Mouse (Mus musculus) thymus, adult 2 months (tissue): Measurements from ENCODE around the gene Zfp697. TPM values are rescaled to one million over a fixed set of nuclear protein-coding genes. Genes with fewer than 3 reads are reported as not detected.

Experiments
- DNase-seq: peaks from one replicate; pipeline ENCODE4 v3.0.0; 2021
- H3K27ac ChIP-seq: fragments of 200-500 bp; 2 replicates; pipeline ENCODE4 v1.5.1; 2012; ENCODE audit warnings: low read length, control low read depth; ENCODE audit not compliant: control insufficient read depth, insufficient read depth
- H3K27me3 ChIP-seq: fragments of 200-500 bp; 2 replicates; pipeline ENCODE4 v1.6.1; 2012; ENCODE audit warnings: mild to moderate bottlenecking, low read length, moderate library complexity, mixed read lengths; ENCODE audit not compliant: control insufficient read depth, insufficient read depth
- H3K36me3 ChIP-seq: fragments of 200-500 bp; 2 replicates; pipeline ENCODE4 v1.6.1; 2012; ENCODE audit warnings: mild to moderate bottlenecking, low read length, moderate library complexity; ENCODE audit not compliant: control insufficient read depth, insufficient read depth
- H3K4me1 ChIP-seq: fragments of 200-500 bp; replicated peaks from 2 replicates; pipeline ENCODE4 v1.6.1; 2012; ENCODE audit warnings: low read length; ENCODE audit not compliant: control insufficient read depth, insufficient read depth
- H3K4me3 ChIP-seq: fragments of 200-500 bp; 2 replicates; pipeline ENCODE4 v1.5.1; 2012; ENCODE audit warnings: mild to moderate bottlenecking, low read length, control low read depth, moderate library complexity; ENCODE audit not compliant: control insufficient read depth, insufficient read depth
- CTCF ChIP-seq: fragments of 200-500 bp; IDR thresholded peaks from 2 replicates; pipeline ENCODE4 v1.5.1; 2012; ENCODE audit warnings: mild to moderate bottlenecking, control low read depth, low read length, moderate library complexity, borderline replicate concordance; ENCODE audit not compliant: control insufficient read depth, poor library complexity, insufficient read depth; ENCODE audit errors: extremely low read depth
- POLR2A ChIP-seq: fragments of 200-500 bp; IDR thresholded peaks from 2 replicates; pipeline ENCODE4 v1.6.1; 2012; ENCODE audit warnings: mild to moderate bottlenecking, low read length, control low read depth, moderate library complexity; ENCODE audit not compliant: control insufficient read depth, poor library complexity, insufficient read depth; ENCODE audit errors: extremely low read depth
- WGBS: fragments of 180-500 bp; shearing (Covaris S2); methylation state at CpG from one replicate; pipeline ENCODE4 v1.1.7; 2018; 5-methylcytosine and 5-hydroxymethylcytosine counted together
- polyA plus RNA-seq: library from polyadenylated mRNA; depleted of rRNA; stranded (reverse); fragments of >200 nt; gene quantifications from 2 replicates; pipeline ENCODE4 v1.2.3, GENCODE M21; 2012

Gene Zfp697
- polyA plus RNA-seq, 1 experiment = 0.96 TPM

DNA sequence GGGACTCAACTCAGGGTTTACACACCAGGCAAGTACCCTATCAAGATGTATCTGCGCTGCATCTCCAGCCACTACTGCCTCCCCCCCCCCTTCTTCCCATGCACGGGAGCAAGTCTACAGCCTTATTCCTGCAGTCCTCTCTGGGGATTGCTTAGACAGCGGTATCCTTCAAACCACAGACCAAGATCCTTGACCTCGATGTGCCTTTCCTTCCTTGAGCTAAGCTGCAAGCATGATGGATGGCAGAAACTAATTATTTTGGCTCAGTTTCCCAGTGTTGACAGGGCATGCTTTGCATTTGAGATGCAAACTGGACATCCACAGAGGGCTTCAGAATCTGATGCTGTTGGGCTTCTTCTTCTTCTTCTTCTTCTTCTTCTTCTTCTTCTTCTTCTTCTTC, 40.7 kb downstream of the Zfp697 start:
- DNase-seq = no peak
- Histone ChIP-seq H3K4me1 (peaks cover 7% of the 10 kb centered on the region), H3K27ac (no peak overlapping the region), H3K36me3 (no peaks in the 10 kb centered on the region), H3K4me3 (no peak overlapping the region), H3K27me3 (peaks cover 5% of the 10 kb centered on the region; the same call in 1 of the 2 replicates)
- TF ChIP-seq POLR2A (no peak), CTCF (no peak)
- WGBS = 58% methylated on average over 4 of the region's 4 CpGs

DNA sequence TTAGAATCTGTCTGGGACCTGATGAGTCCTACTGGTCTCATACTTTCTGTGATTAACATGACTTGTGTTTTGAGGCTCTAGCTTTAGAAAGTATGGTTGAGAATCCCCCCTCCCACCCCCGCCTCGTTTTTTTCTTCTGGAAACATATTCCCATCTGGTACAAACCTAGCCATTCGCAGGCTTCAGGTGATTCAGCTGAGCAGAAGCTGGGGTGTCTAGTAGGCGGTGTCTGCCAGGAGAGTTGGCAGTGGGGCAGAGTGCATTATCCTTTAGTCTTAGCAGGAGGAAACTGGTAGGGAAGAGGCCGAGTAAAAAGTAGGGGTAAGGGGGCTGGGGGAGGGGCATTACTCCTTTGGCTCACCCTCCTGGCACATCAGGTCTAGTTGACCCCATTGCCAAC, 44.5 kb downstream of the Zfp697 start:
- Histone ChIP-seq H3K27me3 (peaks cover 11% of the 10 kb centered on the region; the same call in 1 of the 2 replicates), H3K4me1 (peaks cover 16% of the 10 kb centered on the region), H3K36me3 (no peaks in the 10 kb centered on the region), H3K4me3 (no peak overlapping the region), H3K27ac (no peak overlapping the region)
- DNase-seq = no peak
- 68% methylated on average over 5 of the region's 5 CpGs for WGBS
- TF ChIP-seq POLR2A (no peak), CTCF (no peak)

DNA sequence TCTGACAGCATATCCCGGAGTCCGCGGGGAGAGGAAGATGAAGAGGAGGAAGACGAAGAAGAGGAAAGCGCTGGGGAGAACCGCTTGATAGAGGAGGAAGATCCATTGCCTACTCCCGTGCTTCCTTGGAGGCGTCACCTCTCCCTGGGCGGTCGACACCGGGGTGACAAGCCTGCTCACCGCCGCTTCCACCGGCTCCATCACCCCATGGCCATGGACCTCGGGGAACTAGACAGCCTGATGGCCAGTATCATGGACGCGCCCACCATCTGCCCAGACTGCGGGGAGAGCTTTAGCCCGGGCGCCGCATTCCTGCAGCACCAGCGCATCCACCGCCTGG, 45.0 kb downstream of the Zfp697 start:
- 4% methylated on average over 23 of the region's 23 CpGs for WGBS
- no peak for TF ChIP-seq CTCF
- no peak for TF ChIP-seq POLR2A
- Histone ChIP-seq H3K27ac (no peak overlapping the region), H3K4me1 (peaks cover 16% of the 10 kb centered on the region), H3K4me3 (peak overlapping the region; percentile 62), H3K27me3 (peaks cover 11% of the 10 kb centered on the region; the same call in 1 of the 2 replicates), H3K36me3 (no peaks in the 10 kb centered on the region)
- DNase-seq = no peak

DNA sequence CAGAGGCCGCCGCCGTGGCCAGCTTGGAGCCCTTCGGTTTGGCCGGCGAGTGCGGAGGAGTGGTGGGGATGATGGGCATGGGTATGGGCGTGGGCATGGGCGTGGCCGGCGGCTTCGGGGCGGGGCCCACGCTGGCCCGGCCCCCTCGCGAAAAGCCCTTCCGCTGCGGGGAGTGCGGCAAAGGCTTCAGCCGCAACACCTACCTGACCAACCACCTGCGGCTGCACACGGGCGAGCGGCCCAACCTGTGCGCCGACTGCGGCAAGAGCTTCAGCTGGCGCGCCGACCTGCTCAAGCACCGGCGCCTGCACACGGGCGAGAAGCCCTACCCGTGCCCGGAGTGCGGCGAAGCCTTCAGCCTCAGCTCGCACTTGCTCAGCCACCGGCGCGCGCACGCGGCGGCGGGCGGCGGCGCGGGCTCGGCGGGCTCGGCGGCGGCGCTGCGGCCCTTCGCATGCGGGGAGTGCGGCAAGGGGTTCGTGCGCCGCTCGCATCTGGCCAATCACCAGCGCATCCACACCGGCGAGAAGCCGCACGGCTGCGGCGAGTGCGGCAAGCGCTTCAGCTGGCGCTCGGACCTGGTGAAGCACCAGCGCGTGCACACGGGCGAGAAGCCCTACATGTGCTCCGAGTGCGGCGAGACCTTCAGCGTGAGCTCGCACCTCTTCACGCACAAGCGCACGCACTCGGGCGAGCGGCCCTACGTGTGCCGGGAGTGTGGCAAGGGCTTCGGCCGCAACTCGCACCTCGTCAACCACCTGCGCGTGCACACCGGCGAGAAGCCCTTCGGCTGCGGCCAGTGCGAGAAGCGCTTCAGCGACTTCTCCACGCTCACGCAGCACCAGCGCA, 45.6 kb downstream of the Zfp697 start:
- TF ChIP-seq CTCF (no peak), POLR2A (0 out of 2 replicates have a peak, but pooled peaks have one; percentile 19)
- Histone ChIP-seq H3K4me1 (peaks cover 16% of the 10 kb centered on the region), H3K36me3 (no peaks in the 10 kb centered on the region), H3K27ac (no peak overlapping the region), H3K4me3 (peak overlapping the region; percentile 62), H3K27me3 (peaks cover 11% of the 10 kb centered on the region; the same call in 1 of the 2 replicates)
- peak; percentile 57 for DNase-seq
- under 1% methylated on average over 110 of the region's 110 CpGs for WGBS

DNA sequence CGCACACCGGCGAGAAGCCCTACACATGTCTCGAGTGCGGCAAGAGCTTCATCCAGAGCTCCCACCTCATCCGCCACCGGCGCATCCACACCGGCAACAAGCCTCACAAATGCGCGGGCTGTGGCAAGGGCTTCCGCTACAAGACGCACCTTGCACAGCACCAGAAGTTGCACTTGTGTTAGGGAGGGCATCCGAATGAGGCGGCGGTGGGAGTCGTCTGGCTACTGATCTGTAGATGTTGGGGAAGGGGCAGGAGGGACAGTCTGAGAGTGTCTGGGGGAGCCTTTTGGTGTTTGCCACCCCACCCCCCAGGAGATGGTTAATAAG, 46.2 kb downstream of the Zfp697 start:
- no peaks in the 10 kb centered on the region for H3K36me3 ChIP-seq
- no peak for TF ChIP-seq POLR2A
- TF ChIP-seq CTCF = no peak
- peak; percentile 33 for DNase-seq
- peaks cover 16% of the 10 kb centered on the region for H3K4me1 ChIP-seq
- 1% methylated on average over 17 of the region's 17 CpGs for WGBS
- no peak overlapping the region for H3K27ac ChIP-seq
- H3K27me3 ChIP-seq = peaks cover 11% of the 10 kb centered on the region; the same call in 1 of the 2 replicates
- peak overlapping the region; percentile 62 for H3K4me3 ChIP-seq

DNA sequence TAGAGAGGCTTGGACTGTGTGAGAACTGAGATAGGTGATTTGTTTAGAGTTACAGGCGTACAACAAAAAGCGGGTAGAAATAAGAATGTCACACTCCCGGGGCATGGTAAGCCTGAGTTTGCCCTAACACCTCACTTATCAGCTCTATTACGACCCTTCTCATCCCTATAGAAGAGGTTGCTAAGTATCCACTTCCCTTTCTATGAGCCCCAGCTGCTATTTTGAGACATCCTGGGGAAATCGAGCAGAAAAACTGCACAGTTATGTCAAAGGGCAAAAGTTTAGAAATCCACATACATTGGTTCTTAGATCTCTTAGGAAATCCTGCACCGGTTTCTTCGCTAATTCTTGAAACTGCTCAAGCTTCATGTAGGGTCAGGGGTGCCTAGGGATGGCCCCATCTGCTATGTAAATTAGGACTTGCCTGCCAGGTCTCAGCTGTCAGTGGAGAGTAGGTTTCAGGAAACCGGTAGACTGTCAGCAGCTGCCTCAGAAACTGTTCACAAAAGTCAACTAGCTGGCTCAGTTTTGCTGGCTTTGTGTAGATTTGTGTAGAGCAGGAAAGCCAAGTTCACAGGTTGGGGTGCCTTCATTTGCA, 46.8 kb downstream of the Zfp697 start:
- H3K4me1 ChIP-seq = peaks cover 16% of the 10 kb centered on the region
- DNase-seq = no peak
- TF ChIP-seq CTCF (no peak), POLR2A (no peak)
- no peak overlapping the region for H3K27ac ChIP-seq
- no peak overlapping the region for H3K4me3 ChIP-seq
- H3K36me3 ChIP-seq = no peaks in the 10 kb centered on the region
- 10% methylated on average over 8 of the region's 8 CpGs for WGBS
- peaks cover 11% of the 10 kb centered on the region; the same call in 1 of the 2 replicates for H3K27me3 ChIP-seq
